Mouse (Mus musculus): ENCODE measurements around the gene Ube3b. TPM values are rescaled to one million over a fixed set of nuclear protein-coding genes. Genes with fewer than 3 reads are reported as not detected.

Gene Ube3b
- total and polyA plus RNA-seq, 3 experiments = 11.7 to 29.8 (median 22.1) TPM

DNA sequence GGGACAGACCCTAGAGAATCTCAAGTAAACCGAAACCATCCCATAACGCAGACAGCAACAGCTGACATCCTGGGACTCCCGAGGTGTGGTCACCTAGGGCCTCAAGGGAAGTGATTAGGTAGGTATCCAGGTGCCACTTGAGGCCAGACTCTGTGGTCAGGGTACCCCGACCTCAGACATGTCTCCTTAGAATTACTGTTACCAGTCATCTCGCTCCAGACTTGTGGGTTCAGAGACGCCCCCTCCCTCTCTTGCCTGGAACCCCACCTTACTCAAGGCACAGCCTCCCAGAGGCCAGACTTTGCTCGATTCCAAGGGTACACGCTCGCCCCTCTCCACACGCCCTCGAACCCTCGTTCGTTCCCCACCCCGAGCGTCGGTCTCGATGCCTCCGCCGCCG is 644 bp upstream of the Ube3b start:
- Histone ChIP-seq H3K36me3 (replicated peaks in 1 of 2; ENCODE audit: control insufficient read depth in 1 of 2, insufficient read depth in 1 of 2, low read length in 1 of 2) (peaks cover 7 to 44% of the 10 kb centered on the region in 2 experiments), H3K4me2 (ENCODE audit: insufficient read depth, low read depth, poor library complexity, severe bottlenecking) (peak overlapping the region; percentile 48), H3K27ac (ENCODE audit: insufficient read depth, low read depth) (no peak overlapping the region), H3K4me3 (replicated peaks in 1 of 3; ENCODE audit: low read depth in 2 of 3, low read length in 2 of 3, poor library complexity in 1 of 3) (peak overlapping the region; percentile 70 to 97 (median 92)), H3K27me3 (replicated peaks) (no peaks in the 10 kb centered on the region), H3K79me2 (replicated peaks; ENCODE audit: control insufficient read depth, extremely low read depth, insufficient read depth, poor library complexity, severe bottlenecking) (peaks cover 22% of the 10 kb centered on the region), H3K9me3 (replicated peaks; ENCODE audit: low read length) (no peaks in the 10 kb centered on the region), H3K9ac (ENCODE audit: insufficient read depth, low read depth) (peak overlapping the region; percentile 59), H3K4me1 (ENCODE audit: control insufficient read depth in 1 of 2, insufficient read depth in 2 of 2) (peaks cover 4 to 32% of the 10 kb centered on the region in 2 experiments)
- in situ Hi-C loops (cut with MboI; ENCODE audit: low pct_ligation_motif_present, low pct_unique_long_range_greater_than_20kb, low sequenced_read_pairs) (loop anchor here (5.0 kb wide), 1 partner anchor 57 kb away; no protein-coding TSS in a partner anchor), dilution Hi-C loops (cut with MboI; ENCODE audit: extremely low pct_ligation_motif_present, extremely low pct_unique_long_range_greater_than_20kb, low sequenced_read_pairs) (no loop called here)
- TF ChIP-seq USF2 (conservative IDR thresholded peaks at IDR 0.05; ENCODE audit: low read depth, low read length) (no peak), SIN3A (IDR thresholded peaks at IDR 0.05; ENCODE audit: low read length) (no peak), ETS1 (conservative IDR thresholded peaks at IDR 0.05; ENCODE audit: low read depth, low read length) (peak; percentile 52), RCOR1 (conservative IDR thresholded peaks at IDR 0.05; ENCODE audit: low read depth, low read length) (no peak)
- DNase-seq (ENCODE audit: extremely low read depth) = peak; percentile 27

- peaks cover 4 to 32% of the 10 kb centered on the region in 2 experiments for H3K4me1 ChIP-seq (ENCODE audit: control insufficient read depth in 1 of 2, insufficient read depth in 2 of 2)
- in situ Hi-C loops (cut with MboI; ENCODE audit: low pct_ligation_motif_present, low pct_unique_long_range_greater_than_20kb, low sequenced_read_pairs) (loop anchor here (5.0 kb wide), 1 partner anchor 59 kb away; no protein-coding TSS in a partner anchor), dilution Hi-C loops (cut with MboI; ENCODE audit: extremely low pct_ligation_motif_present, extremely low pct_unique_long_range_greater_than_20kb, low sequenced_read_pairs) (no loop called here)
- no peaks in the 10 kb centered on the region for H3K27me3 ChIP-seq (replicated peaks)
- H3K4me3 ChIP-seq (replicated peaks in 1 of 3; ENCODE audit: low read depth in 2 of 3, low read length in 2 of 3, poor library complexity in 1 of 3) = peak overlapping the region; percentile 91 to 93 (median 92)
- peaks cover 22% of the 10 kb centered on the region for H3K79me2 ChIP-seq (replicated peaks; ENCODE audit: control insufficient read depth, extremely low read depth, insufficient read depth, poor library complexity, severe bottlenecking)
- no peak overlapping the region for H3K27ac ChIP-seq (ENCODE audit: insufficient read depth, low read depth)
- H3K4me2 ChIP-seq (ENCODE audit: insufficient read depth, low read depth, poor library complexity, severe bottlenecking) = peak overlapping the region; percentile 83; the same call in 1 of the 2 replicates
- H3K9ac ChIP-seq (ENCODE audit: insufficient read depth, low read depth) = peak overlapping the region; percentile 81
- no peak for TF ChIP-seq ELF1 (IDR thresholded peaks at IDR 0.05; ENCODE audit: low read depth, low read length)
- no peak for TF ChIP-seq JUN (IDR thresholded peaks at IDR 0.05; ENCODE audit: insufficient read depth, low read depth, low read length)
- TF ChIP-seq SIN3A (IDR thresholded peaks at IDR 0.05; ENCODE audit: low read length) = 0 out of 2 replicates have a peak, but pooled peaks have one; percentile 3
- TF ChIP-seq MAFK (IDR thresholded peaks at IDR 0.05; ENCODE audit: insufficient replicate concordance, low read length) = no peak
- TF ChIP-seq TBP (conservative IDR thresholded peaks at IDR 0.05; ENCODE audit: low read depth, low read length) = no peak
- TF ChIP-seq IRF4 (IDR thresholded peaks at IDR 0.05; ENCODE audit: low read depth, low read length) = no peak
- TF ChIP-seq TCF12 (IDR thresholded peaks at IDR 0.05; ENCODE audit: low read depth, low read length) = no peak
- no peak for TF ChIP-seq NRF1 (IDR thresholded peaks at IDR 0.05; ENCODE audit: low read depth, low read length)
- H3K9me3 ChIP-seq (replicated peaks; ENCODE audit: low read length) = no peaks in the 10 kb centered on the region
- DNase-seq (ENCODE audit: extremely low read depth) = peak; percentile 12
- H3K36me3 ChIP-seq (replicated peaks in 1 of 2; ENCODE audit: control insufficient read depth in 1 of 2, insufficient read depth in 1 of 2, low read length in 1 of 2) = peaks cover 15 to 42% of the 10 kb centered on the region in 2 experiments
These were observed 575 bp downstream of the Ube3b start for GRCm38 (mm10) chr5:114381013-114381351.

All from CH12.LX (cell line).